Mouse (Mus musculus) WW6 (cell line): ENCODE measurements around the gene Arhgef40.
A peak's percentile ranks its signal among the peaks of the same experiment; 100 is the strongest.

Experiments
- DNase-seq: peaks from one replicate; pipeline ENCODE4 v3.0.0-alpha.2; 2013; ENCODE audit warnings: low read depth, low spot score

The Arhgef40 gene

GRCm38 (mm10) chr14:51984247-51985231, at the start of gene Arhgef40:
TSS of gene Arhgef40 (plus strand) at chr14:51984719.
- no peak for DNase-seq

- DNase-seq = peak; percentile 28
Measured at GRCm38 (mm10) chr14:51939005-51939404, 45.5 kb upstream of the Arhgef40 start.

- no peak for DNase-seq
Measured at GRCm38 (mm10) chr14:51940944-51941560, 43.5 kb upstream of the Arhgef40 start.

GRCm38 (mm10) chr14:51941577-51941976, 42.9 kb upstream of the Arhgef40 start:
- no peak for DNase-seq

GRCm38 (mm10) chr14:51942236-51942635, 42.3 kb upstream of the Arhgef40 start:
- DNase-seq = no peak

- no peak for DNase-seq
Measured at GRCm38 (mm10) chr14:51943336-51943735, 41.2 kb upstream of the Arhgef40 start.

GRCm38 (mm10) chr14:51960316-51960715, 24.2 kb upstream of the Arhgef40 start:
- DNase-seq = no peak

GRCm38 (mm10) chr14:51967400-51967799, 17.1 kb upstream of the Arhgef40 start:
- DNase-seq = no peak

GRCm38 (mm10) chr14:51979252-51979651, 5.3 kb upstream of the Arhgef40 start:
- DNase-seq = no peak

GRCm38 (mm10) chr14:51983251-51983650, 1.3 kb upstream of the Arhgef40 start:
- no peak for DNase-seq

GRCm38 (mm10) chr14:51983855-51984246, 668 bp upstream of the Arhgef40 start:
- DNase-seq = no peak

GRCm38 (mm10) chr14:51985301-51986152, 1.0 kb downstream of the Arhgef40 start:
- no peak for DNase-seq

- no peak for DNase-seq
Measured at GRCm38 (mm10) chr14:51986153-51986505, 1.6 kb downstream of the Arhgef40 start.

- DNase-seq = no peak
Measured at GRCm38 (mm10) chr14:51987177-51987576, 2.7 kb downstream of the Arhgef40 start.

- no peak for DNase-seq
Measured at GRCm38 (mm10) chr14:51988731-51989130, 4.2 kb downstream of the Arhgef40 start.

- no peak for DNase-seq
Measured at GRCm38 (mm10) chr14:51989461-51989970, 5.0 kb downstream of the Arhgef40 start.

- no peak for DNase-seq
Measured at GRCm38 (mm10) chr14:51994453-51994852, 9.9 kb downstream of the Arhgef40 start.

GRCm38 (mm10) chr14:51995219-51995871, 10.8 kb downstream of the Arhgef40 start:
- no peak for DNase-seq

GRCm38 (mm10) chr14:51996231-51996841, 11.8 kb downstream of the Arhgef40 start:
- no peak for DNase-seq

- DNase-seq = no peak
Measured at GRCm38 (mm10) chr14:51996866-51997265, 12.3 kb downstream of the Arhgef40 start.

- no peak for DNase-seq
Measured at GRCm38 (mm10) chr14:51997483-51997882, 13.0 kb downstream of the Arhgef40 start.
